Mouse (Mus musculus) small intestine, adult 2 months (tissue): ENCODE results near the gene Mok.

Experiments used
- CTCF ChIP-seq: fragments of 200-500 bp; IDR thresholded peaks from 2 replicates; pipeline ENCODE4 v1.5.1; 2012; ENCODE audit warnings: low read depth, mild to moderate bottlenecking, control low read depth, inconsistent platforms, low read length, moderate library complexity, mixed read lengths; ENCODE audit not compliant: insufficient replicate concordance, insufficient read length; ENCODE audit errors: extremely low read depth
- POLR2A ChIP-seq: fragments of 200-500 bp; IDR thresholded peaks from 2 replicates; pipeline ENCODE4 v1.6.1; 2012; ENCODE audit warnings: low read depth, mild to moderate bottlenecking, control low read depth, inconsistent platforms, low read length, moderate library complexity

DNA sequence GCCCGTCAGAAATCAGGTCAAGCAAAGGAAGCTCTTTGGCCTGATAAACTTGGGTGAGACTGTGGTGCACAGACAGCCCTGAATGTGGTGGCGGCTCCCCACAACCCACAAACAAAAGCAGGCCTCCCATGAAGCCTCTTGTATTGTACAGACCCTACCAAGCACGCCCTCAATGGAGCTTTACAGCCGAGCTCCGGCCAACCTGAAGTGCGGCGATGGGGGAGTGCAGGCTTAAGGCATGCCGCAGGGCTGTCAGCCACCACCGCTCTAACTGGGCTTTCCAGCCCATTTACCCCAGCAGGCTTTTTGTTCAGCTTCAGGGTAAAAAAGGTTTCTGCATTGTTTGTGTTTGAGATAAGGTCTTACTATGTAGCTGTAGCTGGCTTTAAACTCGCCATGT lies 32.3 kb downstream of the Mok start:
- TF ChIP-seq POLR2A (no peak), CTCF (no peak)
